Mouse (Mus musculus) ovary, postnatal 10 days (tissue): ENCODE measurements around the gene Tbc1d10b.

Experiments used
- DNase-seq: peaks from one replicate; pipeline ENCODE4 v3.0.0; 2022; ENCODE audit warnings: low spot score

Gene Tbc1d10b

DNA sequence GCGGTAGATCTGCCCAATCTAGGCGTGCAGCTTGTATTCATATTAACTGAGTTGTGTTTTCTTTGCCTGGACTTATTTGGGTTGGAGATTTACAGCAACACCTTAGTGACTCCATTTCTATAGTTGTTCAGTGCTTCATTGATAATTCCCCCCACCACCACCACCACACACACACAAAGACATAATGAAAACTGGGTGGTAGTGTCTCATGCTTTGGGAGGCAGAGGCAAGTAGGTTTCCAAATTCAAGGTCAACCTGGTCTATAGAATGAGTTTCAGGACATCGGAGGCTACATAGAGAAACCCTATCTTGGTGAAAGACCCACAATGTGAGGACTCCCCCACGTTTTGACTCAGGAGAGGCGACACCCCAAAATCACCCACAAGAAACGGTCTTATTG, 16.3 kb upstream of the Tbc1d10b start:
- no peak for DNase-seq

DNA sequence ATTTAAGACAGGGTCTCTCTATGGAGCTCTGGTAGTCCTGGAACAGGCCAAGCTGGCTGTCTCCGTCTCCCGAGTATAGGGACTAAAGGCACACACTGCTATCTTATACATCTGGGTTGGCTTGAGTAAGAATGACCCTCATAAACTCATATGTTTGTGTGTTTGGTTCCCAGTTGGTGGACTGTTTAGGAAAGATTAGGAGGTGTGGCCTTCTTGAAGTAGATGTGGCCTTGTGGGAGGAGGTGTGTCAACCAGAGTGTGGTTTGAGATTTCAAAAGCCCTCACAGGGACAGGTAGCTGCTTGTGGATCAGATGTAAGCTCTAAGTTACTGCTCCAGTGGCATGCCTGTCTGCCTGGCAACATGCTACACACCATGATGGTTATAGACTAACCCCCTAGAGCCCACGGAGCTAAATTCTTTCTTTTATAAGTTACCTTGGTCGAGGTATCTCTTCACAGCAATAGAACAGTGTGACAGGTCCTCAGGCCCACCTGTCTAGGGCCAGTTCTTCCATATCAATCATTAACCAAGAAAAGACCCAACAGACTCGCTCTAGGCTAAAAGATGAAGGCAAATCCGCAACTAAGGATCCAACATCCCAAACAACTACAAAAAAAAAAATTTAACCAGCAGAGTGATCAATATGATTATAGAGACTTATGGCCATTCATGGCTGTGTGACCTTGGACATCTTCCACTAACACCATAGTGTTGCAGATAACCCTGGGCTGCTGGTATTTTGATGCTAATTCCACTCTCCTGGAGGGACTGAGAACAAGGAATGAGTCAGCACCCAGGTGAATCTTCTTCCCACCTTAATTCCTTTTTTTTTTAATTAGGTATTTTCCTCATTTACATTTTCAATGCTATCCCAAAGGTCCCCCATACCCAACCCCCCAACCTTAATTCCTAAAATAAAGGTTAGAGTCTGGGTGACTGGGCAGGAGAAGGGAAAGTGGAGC, 15.5 kb upstream of the Tbc1d10b start:
- no peak for DNase-seq

DNA sequence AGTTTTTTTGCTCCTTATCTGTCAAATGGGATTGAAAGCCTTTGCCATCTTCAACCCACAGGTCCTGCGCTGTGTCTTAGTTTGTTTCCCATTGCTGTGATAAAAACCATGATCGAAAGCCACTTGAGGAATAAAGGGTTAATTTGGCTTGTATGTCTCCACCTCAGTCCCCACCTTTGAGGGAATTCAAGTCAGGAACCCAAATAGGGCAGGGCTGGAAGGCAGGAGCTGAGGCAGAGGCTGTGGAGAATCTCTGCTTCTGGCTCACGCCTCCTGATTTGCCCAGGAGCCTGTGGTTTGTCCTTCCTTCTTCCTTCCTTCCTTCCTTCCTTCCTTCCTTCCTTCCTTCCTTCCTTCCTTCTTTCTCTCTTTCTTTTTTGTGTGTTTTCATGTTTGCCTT, 14.8 kb upstream of the Tbc1d10b start:
- DNase-seq, result no peak

DNA sequence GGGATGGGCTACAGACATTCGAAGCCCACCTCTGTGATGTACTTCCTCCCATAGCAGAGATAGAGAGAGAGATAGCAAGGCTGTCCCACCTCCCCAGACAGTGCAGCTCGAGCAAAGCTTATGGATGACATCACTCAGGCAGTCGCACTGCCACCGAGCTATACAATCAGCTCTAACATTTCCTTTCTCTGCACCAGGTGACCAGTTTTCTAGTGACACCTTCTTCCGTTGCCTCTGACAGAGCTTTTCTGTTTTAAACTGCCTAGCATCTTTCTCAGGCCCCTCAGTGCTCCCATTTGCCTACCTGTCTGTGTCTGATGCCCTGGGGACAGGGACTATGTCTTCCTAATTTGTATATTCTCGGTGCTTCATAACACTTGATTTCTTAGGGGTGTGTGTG, 12.2 kb upstream of the Tbc1d10b start:
- no peak for DNase-seq

DNA sequence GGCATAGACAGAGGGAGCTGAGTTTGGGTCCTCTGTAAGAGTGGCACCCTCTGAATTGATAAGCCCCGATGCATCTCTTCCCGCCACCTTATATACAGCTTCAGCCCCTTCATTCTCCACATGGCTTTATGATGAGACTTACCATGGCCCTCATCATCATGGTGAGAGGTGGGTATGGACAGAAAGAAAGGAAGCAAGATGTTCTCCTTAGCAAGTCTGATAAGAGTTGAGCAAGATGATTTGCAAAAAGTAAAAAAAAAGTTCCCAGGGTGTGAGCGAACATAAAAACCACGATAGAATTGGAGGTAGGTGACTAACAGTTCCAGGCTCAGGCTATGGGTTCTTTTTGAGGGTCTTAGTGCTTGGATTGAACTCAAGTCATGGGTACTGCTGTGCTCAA, 10.4 kb upstream of the Tbc1d10b start:
- DNase-seq, result no peak

DNA sequence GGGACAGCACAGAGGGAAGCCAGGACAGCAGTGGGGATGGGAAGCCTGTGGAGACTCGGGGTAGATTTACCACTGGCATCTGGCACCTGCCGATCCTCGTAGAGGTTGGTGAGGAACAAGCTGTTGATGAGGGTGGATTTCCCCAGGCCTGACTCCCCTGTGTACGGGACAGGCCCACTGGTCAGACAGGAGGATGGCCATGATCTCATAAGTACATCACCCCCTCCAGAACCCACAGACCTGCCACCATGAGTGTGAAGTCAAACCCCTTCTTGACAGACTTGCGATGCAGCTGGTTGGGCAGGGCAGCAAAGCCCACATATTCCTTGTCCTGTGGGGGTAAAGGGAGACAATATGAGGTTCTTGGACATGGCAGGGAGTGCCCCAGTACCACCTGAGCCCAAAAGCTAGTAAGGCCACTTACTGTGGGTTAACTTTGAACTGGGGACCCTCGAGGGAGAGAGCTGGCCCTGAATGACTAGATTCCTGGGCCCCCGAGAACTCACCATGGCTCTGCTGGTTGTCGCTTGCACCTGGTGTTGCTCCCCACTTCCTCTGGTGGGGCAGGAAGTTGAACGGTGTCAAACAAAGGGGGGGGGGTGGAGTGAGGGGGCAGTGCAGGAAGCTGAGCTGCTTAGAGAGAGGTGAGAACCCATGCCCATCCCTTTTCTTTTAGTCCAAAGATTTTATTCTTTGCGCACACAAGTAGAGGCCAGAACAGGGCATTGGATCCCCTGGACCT, 9.8 kb upstream of the Tbc1d10b start:
- DNase-seq, result no peak

DNA sequence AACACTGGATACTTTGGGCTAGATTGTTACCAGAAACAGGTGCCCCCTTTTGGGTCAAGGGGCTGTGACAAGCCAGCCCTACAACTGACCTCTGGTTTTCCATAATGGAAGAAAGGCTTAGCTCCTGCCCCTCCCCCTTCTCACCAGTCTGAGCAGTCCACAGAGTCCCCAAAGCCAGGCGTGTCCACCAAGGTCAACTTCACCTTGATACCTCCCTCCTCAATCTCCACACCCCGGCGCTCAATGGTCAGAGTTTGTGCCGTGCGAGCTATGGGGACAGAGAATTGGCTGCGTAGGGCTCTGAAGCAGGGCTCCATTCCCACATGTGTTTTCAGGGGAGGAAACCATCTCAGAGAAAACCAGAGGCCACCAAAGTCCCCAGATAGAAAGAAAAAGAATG, 9.2 kb upstream of the Tbc1d10b start:
- DNase-seq, result no peak

DNA sequence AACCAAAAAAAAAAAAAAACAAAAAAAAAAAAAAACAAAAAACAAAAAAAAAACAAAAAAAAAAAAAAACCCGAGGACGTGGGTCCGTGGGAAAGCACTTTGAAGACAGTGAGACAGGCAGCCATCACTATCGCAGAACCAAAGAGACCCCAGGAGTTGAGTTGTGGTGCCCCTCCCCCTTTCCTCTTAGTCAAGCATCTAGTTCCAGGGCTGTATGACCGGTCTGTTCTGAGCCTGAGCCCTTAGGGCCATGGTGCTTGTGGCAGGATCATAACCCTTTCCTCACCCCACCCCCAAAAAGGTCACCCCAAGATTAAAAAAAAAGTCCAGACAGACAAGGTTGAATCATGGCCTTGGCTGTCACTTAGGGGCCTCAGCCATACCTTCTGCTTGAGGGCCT, 8.0 kb upstream of the Tbc1d10b start:
- no peak for DNase-seq

DNA sequence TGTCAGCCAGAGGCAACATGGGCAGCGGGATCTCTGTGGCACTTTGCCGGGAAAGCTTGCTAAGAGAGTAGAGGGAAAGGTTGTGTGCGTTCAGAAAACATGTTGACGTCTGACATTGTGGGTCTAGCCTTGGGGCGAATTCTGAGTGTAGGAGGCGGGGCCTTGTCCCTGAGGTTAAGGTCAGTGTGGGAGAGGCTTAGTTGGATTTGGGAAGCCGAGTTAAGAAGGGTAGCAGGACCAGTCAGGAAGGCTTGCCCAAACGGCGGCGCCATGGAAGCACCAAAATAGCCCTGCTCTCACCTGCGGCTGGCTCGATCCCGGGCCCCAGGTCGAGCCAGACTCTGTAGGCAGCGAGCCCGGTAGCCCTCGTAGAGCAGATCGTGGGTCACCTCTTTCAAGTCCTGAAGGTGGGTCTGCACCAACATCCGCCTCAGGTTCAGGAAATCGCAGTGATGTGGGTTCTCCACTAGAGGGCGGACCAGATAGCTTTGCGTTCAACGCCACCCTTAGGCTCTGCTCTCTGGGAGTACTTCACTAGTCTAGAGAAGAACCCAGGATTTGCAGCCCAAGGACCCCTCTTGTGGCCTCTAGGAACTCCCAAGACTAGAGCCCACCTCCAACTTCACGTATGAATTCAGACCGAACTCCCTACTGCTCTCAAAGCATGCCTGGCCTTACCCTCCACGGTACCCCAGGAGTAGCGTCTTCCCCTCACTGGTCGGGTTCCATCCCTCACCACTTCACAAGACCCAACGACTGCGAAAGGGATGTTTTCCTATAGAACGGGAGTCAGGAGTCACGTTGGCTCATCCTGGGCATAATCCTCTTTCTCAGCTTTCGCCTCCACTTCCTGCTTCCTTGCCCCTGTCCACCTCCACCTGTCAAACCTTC, 7.0 kb upstream of the Tbc1d10b start:
- peak; percentile 33 for DNase-seq

DNA sequence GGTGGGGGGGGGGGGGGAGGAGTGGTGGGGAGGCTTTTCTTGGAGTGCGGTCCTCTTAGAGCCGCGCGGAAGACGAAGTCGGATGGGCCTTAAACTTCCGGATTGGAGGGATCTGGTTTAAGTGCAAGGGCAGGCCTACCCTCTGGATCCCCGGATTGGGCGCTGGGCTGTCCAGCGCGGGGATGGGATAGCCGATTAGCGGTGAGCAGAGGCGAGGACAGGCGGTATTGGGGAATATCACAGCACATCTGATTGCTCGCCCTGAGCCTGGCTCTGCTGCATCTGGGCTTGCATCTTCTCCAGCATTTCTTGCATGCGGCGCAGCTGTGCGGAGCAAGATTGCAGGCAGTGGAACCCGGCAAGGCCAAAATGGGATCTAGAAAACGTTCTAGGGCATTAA, 6.3 kb upstream of the Tbc1d10b start:
- DNase-seq, result no peak

DNA sequence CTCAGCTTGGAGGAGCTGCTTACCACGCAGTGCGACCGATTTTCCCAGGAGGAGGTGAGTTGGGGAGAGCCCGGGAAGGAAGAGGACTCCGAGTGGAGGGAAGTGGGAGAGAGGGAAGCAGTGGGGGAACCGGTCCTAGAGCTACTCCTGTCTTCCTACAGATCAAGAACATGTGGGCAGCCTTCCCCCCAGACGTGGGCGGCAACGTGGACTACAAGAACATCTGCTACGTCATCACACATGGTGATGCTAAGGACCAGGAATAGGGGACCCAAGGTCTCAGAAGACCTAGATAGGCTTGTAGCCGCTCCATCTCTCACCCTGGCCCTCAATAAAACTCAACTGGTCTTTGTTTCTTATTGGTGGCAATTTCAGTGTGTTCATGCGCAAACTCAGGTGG, 5.7 kb upstream of the Tbc1d10b start:
- no peak for DNase-seq

DNA sequence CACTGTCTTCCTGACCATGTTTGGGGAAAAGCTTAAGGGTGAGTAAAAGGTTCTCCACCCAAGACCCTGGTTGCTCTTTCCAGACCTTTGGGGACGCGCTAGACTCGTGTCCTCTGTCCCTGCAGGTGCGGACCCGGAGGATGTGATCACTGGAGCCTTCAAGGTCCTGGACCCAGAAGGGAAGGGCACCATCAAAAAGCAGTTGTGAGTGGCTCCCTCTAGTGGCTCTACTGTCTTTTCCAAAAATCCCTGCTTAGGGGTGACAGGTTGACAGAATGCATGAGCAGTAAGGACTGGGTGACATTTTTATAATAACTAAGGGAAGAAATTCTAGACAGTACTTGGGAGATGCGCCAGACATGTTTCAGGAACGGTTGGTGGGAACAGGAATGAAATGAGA, 5.2 kb upstream of the Tbc1d10b start:
- DNase-seq, result no peak

DNA sequence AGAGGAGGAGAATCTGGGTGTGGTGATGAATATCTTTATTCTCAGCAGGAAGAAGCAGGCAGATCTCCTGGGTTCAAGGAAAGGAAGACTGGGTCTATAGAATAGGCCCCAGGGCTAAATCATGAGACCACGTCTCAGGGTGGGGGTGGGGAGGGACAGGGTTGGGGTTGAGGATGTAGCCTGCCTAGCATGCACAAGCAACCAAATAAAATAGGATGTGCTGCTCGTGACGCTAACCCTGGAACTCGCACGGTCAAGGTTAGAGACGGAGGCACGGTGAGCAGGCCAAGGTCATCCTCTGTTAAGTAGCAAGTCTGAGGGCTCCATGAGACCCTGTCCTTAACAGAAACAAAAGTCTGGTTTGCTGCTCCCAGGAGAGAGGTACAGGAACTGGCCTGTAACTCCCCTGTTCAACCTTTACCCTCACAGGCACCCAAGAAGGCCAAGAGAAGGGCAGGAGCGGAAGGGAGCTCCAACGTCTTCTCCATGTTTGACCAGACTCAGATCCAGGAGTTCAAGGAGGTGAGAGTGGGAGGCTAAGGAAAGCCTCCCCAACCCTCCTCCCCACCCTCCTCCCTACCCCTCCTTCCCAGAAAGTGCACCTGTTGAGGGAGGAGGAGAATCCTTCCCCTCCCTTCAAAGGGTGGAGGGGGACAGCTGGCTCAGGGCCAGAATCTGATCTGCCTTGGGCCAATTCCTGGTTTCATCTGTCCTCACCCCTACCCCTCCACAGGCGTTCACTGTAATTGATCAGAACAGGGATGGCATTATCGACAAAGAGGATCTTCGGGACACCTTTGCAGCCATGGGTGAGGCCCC, 4.4 kb upstream of the Tbc1d10b start:
- no peak for DNase-seq

DNA sequence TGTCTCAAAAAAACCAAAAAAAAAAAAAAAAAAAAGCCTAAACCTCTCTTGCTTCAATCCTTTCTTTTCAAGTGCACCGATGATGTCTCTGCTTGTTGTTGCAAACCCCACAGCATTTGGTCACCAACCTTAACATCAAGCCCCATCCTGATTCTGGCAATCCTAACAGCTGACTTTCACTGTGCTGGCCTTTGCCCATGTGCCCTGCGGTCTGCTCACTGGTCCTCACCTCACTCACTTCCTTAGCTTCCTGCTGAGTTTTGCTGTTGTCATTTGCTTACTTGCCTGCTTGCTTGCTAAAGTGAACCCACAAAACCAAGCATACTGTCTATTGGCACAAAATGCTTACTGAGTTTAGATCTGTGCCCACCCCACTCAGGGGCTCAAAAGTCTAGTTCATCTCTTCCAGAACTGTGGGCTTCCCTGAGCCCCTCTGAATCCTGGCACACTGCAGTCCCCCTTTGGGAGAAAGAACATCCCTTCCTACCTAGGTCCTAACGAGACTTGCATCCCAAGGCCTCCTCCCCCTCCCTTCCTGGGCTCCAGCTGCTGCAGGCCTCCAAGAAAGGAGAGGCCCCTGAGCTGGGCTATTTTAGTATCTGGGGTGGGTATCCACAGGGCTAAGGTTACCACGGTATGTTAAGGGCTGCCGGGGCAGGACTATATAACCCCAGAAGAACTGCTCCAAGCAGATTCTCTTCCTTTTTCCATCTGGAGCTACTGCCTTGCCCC, 2.9 kb upstream of the Tbc1d10b start:
- no peak for DNase-seq

DNA sequence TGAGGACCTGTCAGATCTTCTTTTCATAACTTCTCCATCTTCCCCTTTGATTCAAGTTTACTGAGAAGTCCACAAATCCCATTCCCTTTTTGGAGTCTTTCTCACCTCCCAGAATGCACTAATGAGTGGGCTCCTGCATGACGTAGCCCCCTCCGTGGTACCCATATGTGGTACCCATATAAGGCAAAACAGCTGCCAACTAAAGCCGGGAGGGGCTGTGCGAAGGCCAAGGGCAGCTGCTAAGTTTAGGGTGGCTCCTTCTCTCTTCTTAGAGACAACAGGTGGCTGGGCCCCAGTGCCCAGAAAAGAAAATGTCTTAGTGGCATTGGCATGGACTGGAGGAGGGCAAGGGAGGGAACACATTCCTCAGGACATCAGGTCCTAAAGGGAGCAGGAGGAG, 2.0 kb upstream of the Tbc1d10b start:
- no peak for DNase-seq

DNA sequence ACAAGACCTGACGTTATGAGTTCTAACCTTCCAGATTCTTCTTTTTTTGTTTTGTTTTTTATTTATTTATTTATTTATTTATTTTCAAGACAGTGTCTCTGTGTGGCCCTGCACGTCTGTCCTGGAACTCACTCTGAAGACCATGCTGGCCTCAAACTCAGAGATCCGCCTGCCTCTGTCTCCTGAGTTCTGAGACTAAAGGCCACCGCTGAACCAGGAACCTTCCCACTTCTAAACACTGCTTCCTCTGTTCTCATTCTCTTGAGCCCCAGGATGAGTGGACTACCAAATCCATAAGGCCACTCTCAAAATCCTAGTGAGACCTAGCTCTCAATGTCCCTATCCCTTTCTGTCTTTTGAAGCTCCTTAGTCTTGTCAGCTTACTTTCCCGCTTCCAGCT, 1.6 kb upstream of the Tbc1d10b start:
- no peak for DNase-seq

DNA sequence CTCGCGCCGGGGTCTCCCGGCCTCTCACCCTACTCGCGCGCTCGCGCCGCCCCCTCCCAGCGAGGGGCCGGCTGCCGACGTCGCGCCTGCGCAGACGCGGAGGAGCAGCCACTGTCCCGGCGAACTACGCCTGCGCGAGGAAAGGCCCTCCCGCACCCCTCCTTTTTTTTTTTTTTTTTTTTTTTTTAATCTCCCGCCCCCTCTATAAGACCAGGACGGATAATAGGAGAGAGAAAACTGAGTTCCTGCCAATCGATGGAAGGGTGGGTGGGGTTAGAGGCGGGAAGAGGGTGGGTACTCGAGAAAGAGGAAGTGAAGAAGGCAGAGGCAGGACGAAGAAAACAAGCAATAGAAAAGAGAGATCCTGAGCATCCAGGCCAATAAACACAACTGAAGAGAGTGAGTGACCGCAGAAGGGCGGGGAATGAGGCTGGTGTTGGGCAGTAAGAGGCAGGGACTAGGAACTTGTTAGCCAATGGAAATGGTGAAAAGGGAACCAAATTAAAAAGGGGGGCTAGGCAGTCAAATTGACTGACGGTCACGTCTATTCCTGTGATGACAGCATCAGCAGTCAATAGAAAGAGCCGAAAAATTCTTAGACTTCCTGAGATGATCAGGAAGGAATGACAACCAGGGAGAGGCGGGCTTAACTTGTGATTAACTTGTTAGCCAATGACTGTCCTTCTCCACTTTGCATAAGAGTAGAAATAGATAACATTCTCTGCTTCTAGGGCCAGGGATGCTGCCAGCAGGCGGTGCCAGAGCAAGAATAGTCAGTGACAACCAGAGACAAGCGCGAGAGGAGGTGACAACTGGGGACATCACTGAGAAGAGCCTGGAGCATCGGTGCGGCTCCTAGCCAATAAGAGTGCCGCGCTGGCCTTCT, 528 bp upstream of the Tbc1d10b start, which contains the start of gene Mylpf:
Gene Mylpf, plus strand, starts transcription at position 338 of the 886 bp plus-strand sequence.
- DNase-seq, result peak; percentile 80

DNA sequence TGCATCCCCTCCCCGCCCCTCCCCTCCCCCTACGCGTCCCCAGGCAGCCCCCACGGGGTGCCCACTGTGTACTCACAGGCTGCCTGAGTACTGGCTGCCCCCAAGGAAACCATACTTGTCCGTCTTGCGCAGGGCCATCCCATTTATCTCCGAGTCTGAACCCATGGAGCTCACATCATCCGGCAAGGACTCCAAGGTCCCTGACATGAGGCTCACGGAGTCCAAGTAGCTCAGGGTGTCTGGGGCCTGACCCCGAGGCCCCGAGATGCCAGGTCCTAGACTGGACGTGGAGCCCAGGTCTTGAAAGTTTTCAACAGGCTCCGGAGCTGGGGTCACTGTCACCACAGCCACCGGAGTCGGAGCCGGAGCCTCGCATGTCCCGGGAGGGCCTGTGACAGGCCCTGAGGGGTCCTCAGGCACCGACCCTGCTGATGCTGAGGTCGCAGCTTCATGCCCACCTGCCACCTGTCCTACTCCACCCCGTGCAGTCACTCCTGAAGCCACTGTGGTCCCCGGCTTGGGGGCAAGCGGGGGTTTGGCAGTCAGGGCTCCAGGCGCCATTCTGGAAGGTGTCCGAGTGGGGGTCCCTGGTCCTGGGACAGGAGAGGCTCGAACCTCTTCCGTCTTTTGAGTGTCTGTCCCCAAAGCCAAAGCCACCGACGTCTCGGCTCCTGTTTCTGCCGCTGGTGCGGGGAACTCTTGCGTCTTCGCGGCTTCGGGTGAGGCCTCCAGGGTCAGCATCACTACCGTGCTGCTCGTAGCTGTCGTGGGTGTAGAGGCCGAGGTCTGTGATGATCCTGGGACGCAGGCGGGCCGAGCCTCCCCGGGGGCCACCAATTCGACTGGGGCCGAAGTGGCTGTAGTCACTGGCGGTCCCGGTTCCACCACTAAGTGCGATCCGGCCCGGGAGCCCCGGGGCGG, 634 bp downstream of the Tbc1d10b start:
- peak; percentile 33 for DNase-seq

DNA sequence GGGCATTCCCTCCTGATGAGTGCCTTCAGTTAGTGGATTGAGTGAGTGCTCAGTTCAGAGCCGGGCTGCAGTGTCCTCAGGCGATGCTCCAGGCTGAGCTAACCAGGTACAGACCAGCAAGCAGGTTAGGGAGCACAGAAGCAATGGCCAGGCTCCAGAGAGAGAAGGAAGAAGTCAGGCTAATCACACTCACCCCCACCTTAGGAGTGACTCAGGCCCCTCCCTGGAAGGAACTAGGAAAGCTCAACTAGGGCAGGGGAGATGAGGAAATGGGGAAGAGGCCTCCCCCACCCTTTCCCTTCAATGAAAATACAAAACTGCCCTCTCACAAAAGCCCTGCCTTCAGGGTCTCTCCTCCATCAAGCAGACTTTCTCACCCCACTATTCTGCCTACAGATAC, 1.7 kb downstream of the Tbc1d10b start:
- no peak for DNase-seq
